Mouse (Mus musculus): ENCODE measurements around the gene Zfp385c. TPM values are rescaled to one million over a fixed set of nuclear protein-coding genes. Genes with fewer than 3 reads are reported as not detected.
A peak's percentile ranks its signal among the peaks of the same experiment; 100 is the strongest.

Gene Zfp385c
- polyA plus RNA-seq, 1 experiment from 2014 or later = 0.26 TPM

- 64% methylated on average over 15 of the region's 15 CpGs for WGBS
- no peak overlapping the region for H3K4me3 ChIP-seq (ENCODE audit: low read depth, low read length)
Observed at GRCm38 (mm10) chr11:100643612-100644575, 48.4 kb downstream of the Zfp385c start.

GRCm38 (mm10) chr11:100640159-100640906 is 51.9 kb downstream of the Zfp385c start:
- ATAC-seq (replicated peaks; ENCODE audit: low FRiP score, low TSS enrichment, low read depth) = 0 out of 2 replicates have a peak, but pooled peaks have one; percentile 50

More at GRCm38 (mm10) chr11:100643612-100644575, 48.4 kb downstream of the Zfp385c start:
- H3K9ac ChIP-seq (ENCODE audit: low read length) = no peak overlapping the region
- peaks cover 6% of the 10 kb centered on the region; the same call in 1 of the 2 replicates for H3K4me1 ChIP-seq (replicated peaks; ENCODE audit: control insufficient read depth, insufficient read depth, low read length)
- H3K27me3 ChIP-seq (replicated peaks; ENCODE audit: control insufficient read depth, insufficient read depth, low read length) = peaks cover 24% of the 10 kb centered on the region
- H3K9me3 ChIP-seq (ENCODE audit: control insufficient read depth, low read length) = no peaks in the 10 kb centered on the region
- DNase-seq (ENCODE audit: low spot score) = no peak
- no peaks in the 10 kb centered on the region for H3K36me3 ChIP-seq (ENCODE audit: control insufficient read depth, insufficient read depth, low read length)
- ATAC-seq (replicated peaks; ENCODE audit: low FRiP score, low TSS enrichment, low read depth) = no peak
- H3K4me2 ChIP-seq (ENCODE audit: low read length) = no peak overlapping the region
- H3K27ac ChIP-seq (ENCODE audit: low read depth) = no peak overlapping the region

GRCm38 (mm10) chr11:100634530-100634929 is 57.7 kb downstream of the Zfp385c start:
- no peaks in the 10 kb centered on the region for H3K36me3 ChIP-seq (ENCODE audit: control insufficient read depth, insufficient read depth, low read length)
- ATAC-seq (replicated peaks; ENCODE audit: low FRiP score, low TSS enrichment, low read depth) (no peak), DNase-seq (ENCODE audit: low spot score) (no peak)
- no peak overlapping the region for H3K27ac ChIP-seq (ENCODE audit: low read depth)
- no peak overlapping the region for H3K4me3 ChIP-seq (ENCODE audit: low read depth, low read length)
- H3K9me3 ChIP-seq (ENCODE audit: control insufficient read depth, low read length) = no peaks in the 10 kb centered on the region
- no peak overlapping the region for H3K4me2 ChIP-seq (ENCODE audit: low read length)
- no peaks in the 10 kb centered on the region for H3K4me1 ChIP-seq (replicated peaks; ENCODE audit: control insufficient read depth, insufficient read depth, low read length)
- WGBS = 65% methylated on average over 7 of the region's 7 CpGs
- no peak overlapping the region for H3K9ac ChIP-seq (ENCODE audit: low read length)
- peaks cover 14% of the 10 kb centered on the region for H3K27me3 ChIP-seq (replicated peaks; ENCODE audit: control insufficient read depth, insufficient read depth, low read length)

More at GRCm38 (mm10) chr11:100640159-100640906, 51.9 kb downstream of the Zfp385c start:
- Histone ChIP-seq H3K36me3 (ENCODE audit: control insufficient read depth, insufficient read depth, low read length) (no peaks in the 10 kb centered on the region), H3K27ac (ENCODE audit: low read depth) (no peak overlapping the region), H3K9me3 (ENCODE audit: control insufficient read depth, low read length) (no peaks in the 10 kb centered on the region), H3K4me3 (ENCODE audit: low read depth, low read length) (peak overlapping the region; percentile 27), H3K4me2 (ENCODE audit: low read length) (peak overlapping the region; percentile 68), H3K27me3 (replicated peaks; ENCODE audit: control insufficient read depth, insufficient read depth, low read length) (peaks cover 24% of the 10 kb centered on the region), H3K9ac (ENCODE audit: low read length) (0 out of 2 replicates have a peak overlapping the region, but pooled peaks have one; percentile 11), H3K4me1 (replicated peaks; ENCODE audit: control insufficient read depth, insufficient read depth, low read length) (peaks cover 6% of the 10 kb centered on the region; the same call in 1 of the 2 replicates)
- WGBS = 6% methylated on average over 52 of the region's 52 CpGs
- DNase-seq (ENCODE audit: low spot score) = peak; percentile 79

GRCm38 (mm10) chr11:100628862-100629352 is 63.3 kb downstream of the Zfp385c start:
- H3K27ac ChIP-seq (ENCODE audit: low read depth) = no peak overlapping the region
- peaks cover 12% of the 10 kb centered on the region for H3K36me3 ChIP-seq (ENCODE audit: control insufficient read depth, insufficient read depth, low read length)
- H3K27me3 ChIP-seq (replicated peaks; ENCODE audit: control insufficient read depth, insufficient read depth, low read length) = no peaks in the 10 kb centered on the region
- H3K4me1 ChIP-seq (replicated peaks; ENCODE audit: control insufficient read depth, insufficient read depth, low read length) = peaks cover 3% of the 10 kb centered on the region
- ATAC-seq (replicated peaks; ENCODE audit: low FRiP score, low TSS enrichment, low read depth) (no peak), DNase-seq (ENCODE audit: low spot score) (no peak)
- H3K9me3 ChIP-seq (ENCODE audit: control insufficient read depth, low read length) = no peaks in the 10 kb centered on the region
- no peak overlapping the region for H3K4me2 ChIP-seq (ENCODE audit: low read length)
- no peak overlapping the region for H3K9ac ChIP-seq (ENCODE audit: low read length)
- WGBS = 56% methylated on average over 12 of the region's 13 CpGs
- no peak overlapping the region for H3K4me3 ChIP-seq (ENCODE audit: low read depth, low read length)

GRCm38 (mm10) chr11:100628056-100628455 is 64.2 kb downstream of the Zfp385c start:
- Histone ChIP-seq H3K4me2 (ENCODE audit: low read length) (no peak overlapping the region), H3K4me1 (replicated peaks; ENCODE audit: control insufficient read depth, insufficient read depth, low read length) (peaks cover 9% of the 10 kb centered on the region), H3K27me3 (replicated peaks; ENCODE audit: control insufficient read depth, insufficient read depth, low read length) (no peaks in the 10 kb centered on the region), H3K9me3 (ENCODE audit: control insufficient read depth, low read length) (no peaks in the 10 kb centered on the region), H3K27ac (ENCODE audit: low read depth) (no peak overlapping the region), H3K9ac (ENCODE audit: low read length) (no peak overlapping the region), H3K4me3 (ENCODE audit: low read depth, low read length) (no peak overlapping the region), H3K36me3 (ENCODE audit: control insufficient read depth, insufficient read depth, low read length) (peaks cover 12% of the 10 kb centered on the region)
- DNase-seq (ENCODE audit: low spot score) (no peak), ATAC-seq (replicated peaks; ENCODE audit: low FRiP score, low TSS enrichment, low read depth) (no peak)
- 90% methylated on average over 5 of the region's 5 CpGs for WGBS

GRCm38 (mm10) chr11:100626701-100627195 is 65.5 kb downstream of the Zfp385c start:
- H3K27ac ChIP-seq (ENCODE audit: low read depth) = no peak overlapping the region
- no peaks in the 10 kb centered on the region for H3K27me3 ChIP-seq (replicated peaks; ENCODE audit: control insufficient read depth, insufficient read depth, low read length)
- no peak overlapping the region for H3K4me3 ChIP-seq (ENCODE audit: low read depth, low read length)
- no peak overlapping the region for H3K9ac ChIP-seq (ENCODE audit: low read length)
- no peak overlapping the region for H3K4me2 ChIP-seq (ENCODE audit: low read length)
- H3K4me1 ChIP-seq (replicated peaks; ENCODE audit: control insufficient read depth, insufficient read depth, low read length) = peaks cover 9% of the 10 kb centered on the region
- H3K36me3 ChIP-seq (ENCODE audit: control insufficient read depth, insufficient read depth, low read length) = peaks cover 12% of the 10 kb centered on the region
- DNase-seq (ENCODE audit: low spot score) = peak; percentile 90
- WGBS = 24% methylated on average over 9 of the region's 9 CpGs
- ATAC-seq (replicated peaks; ENCODE audit: low FRiP score, low TSS enrichment, low read depth) = peak; percentile 66
- H3K9me3 ChIP-seq (ENCODE audit: control insufficient read depth, low read length) = no peaks in the 10 kb centered on the region

- H3K4me3 ChIP-seq (ENCODE audit: low read depth, low read length) = no peak overlapping the region
- no peak overlapping the region for H3K4me2 ChIP-seq (ENCODE audit: low read length)
- H3K36me3 ChIP-seq (ENCODE audit: control insufficient read depth, insufficient read depth, low read length) = peaks cover 12% of the 10 kb centered on the region
- 89% methylated on average over 23 of the region's 23 CpGs for WGBS
- no peak overlapping the region for H3K9ac ChIP-seq (ENCODE audit: low read length)
- peaks cover 9% of the 10 kb centered on the region for H3K4me1 ChIP-seq (replicated peaks; ENCODE audit: control insufficient read depth, insufficient read depth, low read length)
- ATAC-seq (replicated peaks; ENCODE audit: low FRiP score, low TSS enrichment, low read depth) (no peak), DNase-seq (ENCODE audit: low spot score) (no peak)
- H3K27me3 ChIP-seq (replicated peaks; ENCODE audit: control insufficient read depth, insufficient read depth, low read length) = no peaks in the 10 kb centered on the region
- no peaks in the 10 kb centered on the region for H3K9me3 ChIP-seq (ENCODE audit: control insufficient read depth, low read length)
- H3K27ac ChIP-seq (ENCODE audit: low read depth) = no peak overlapping the region
Observed at GRCm38 (mm10) chr11:100625754-100626700, 66.2 kb downstream of the Zfp385c start.

All from intestine, embryonic 14.5 days (tissue).